Mouse (Mus musculus) CH12.LX (cell line): ENCODE measurements at regions not wholly inside any gene's neighbourhood (a gene's known extent, or its start where the extent isn't known, plus 50 kb on each side); places are given as distances from the start of the nearest gene placed in this dataset.

Experiments
- CHD1 ChIP-seq: IDR thresholded peaks from 2 replicates; pipeline ENCODE4 v1.6.1; 2012; ENCODE audit warnings: low read depth, low read length, improper control_type of control experiment, inconsistent platforms
- CTCF ChIP-seq, 2 experiments: IDR thresholded peaks in 1 of 2; conservative IDR thresholded peaks in 1 of 2; 2 replicates each; pipeline ENCODE4 v1.5.1; 2011 to 2012; ENCODE audit warnings: low read depth in 2 of 2, low read length in 2 of 2, improper control_type of control experiment in 1 of 2, inconsistent platforms in 1 of 2, mild to moderate bottlenecking in 1 of 2, moderate library complexity in 1 of 2
- ELF1 ChIP-seq: IDR thresholded peaks from 2 replicates; pipeline ENCODE4 v1.6.1; 2014; ENCODE audit warnings: low read depth, mild to moderate bottlenecking, inconsistent platforms, low read length, improper control_type of control experiment
- EP300 ChIP-seq: IDR thresholded peaks from 2 replicates; pipeline ENCODE4 v1.6.1; 2011; ENCODE audit warnings: low read length, improper control_type of control experiment
- ETS1 ChIP-seq: conservative IDR thresholded peaks from 2 replicates; pipeline ENCODE4 v1.6.1; 2012; ENCODE audit warnings: low read depth, mild to moderate bottlenecking, inconsistent platforms, low read length, improper control_type of control experiment, moderate library complexity
- MAX ChIP-seq: IDR thresholded peaks from 2 replicates; pipeline ENCODE4 v1.6.1; 2011; ENCODE audit warnings: low read length, improper control_type of control experiment
- MXI1 ChIP-seq: IDR thresholded peaks from 2 replicates; pipeline ENCODE4 v1.6.1; 2011; ENCODE audit warnings: mild to moderate bottlenecking, low read depth, low read length, improper control_type of control experiment
- NELFE ChIP-seq: IDR thresholded peaks from 2 replicates; pipeline ENCODE4 v1.6.1; 2011; ENCODE audit warnings: low read depth, low read length, improper control_type of control experiment
- NRF1 ChIP-seq: IDR thresholded peaks from 2 replicates; pipeline ENCODE4 v1.6.1; 2014; ENCODE audit warnings: low read depth, mild to moderate bottlenecking, inconsistent platforms, low read length, improper control_type of control experiment, moderate library complexity
- POLR2A ChIP-seq: IDR thresholded peaks from 2 replicates; pipeline ENCODE4 v1.6.1; 2011; ENCODE audit warnings: low read depth, mild to moderate bottlenecking, improper control_type of control experiment, low read length
- USF1 ChIP-seq: IDR thresholded peaks from 2 replicates; pipeline ENCODE4 v1.6.1; 2014; ENCODE audit warnings: low read depth, mild to moderate bottlenecking, inconsistent platforms, low read length, improper control_type of control experiment
- ZKSCAN1 ChIP-seq: IDR thresholded peaks from 2 replicates; pipeline ENCODE4 v1.6.1; 2012; ENCODE audit warnings: low read depth, inconsistent platforms, low read length, improper control_type of control experiment, borderline replicate concordance
- ZMIZ1 ChIP-seq: IDR thresholded peaks from 2 replicates; pipeline ENCODE4 v1.6.1; 2012; ENCODE audit warnings: low read depth, mild to moderate bottlenecking, inconsistent platforms, low read length, improper control_type of control experiment

- no peak for TF ChIP-seq POLR2A
- TF ChIP-seq ZKSCAN1, result no peak
- no peak for TF ChIP-seq EP300
- TF ChIP-seq ELF1, result no peak
- no peak for TF ChIP-seq USF1
- no peak for TF ChIP-seq CTCF (conservative IDR thresholded peaks at IDR 0.05 in 1 of 2, IDR thresholded peaks at IDR 0.05 in 1 of 2; ENCODE audit: low read depth in 2 of 2, low read length in 2 of 2)
- TF ChIP-seq CHD1, result no peak
- no peak for TF ChIP-seq MAX
- TF ChIP-seq ZMIZ1, result no peak
- no peak for TF ChIP-seq ETS1
- TF ChIP-seq MXI1, result no peak
- TF ChIP-seq NELFE, result no peak
- no peak for TF ChIP-seq NRF1
Observed at GRCm38 (mm10) chr1:143130257-143130656, 510.2 kb upstream of the B3galt2 start.
